Mouse (Mus musculus): Measurements from ENCODE around the gene Pdhx.

DNA sequence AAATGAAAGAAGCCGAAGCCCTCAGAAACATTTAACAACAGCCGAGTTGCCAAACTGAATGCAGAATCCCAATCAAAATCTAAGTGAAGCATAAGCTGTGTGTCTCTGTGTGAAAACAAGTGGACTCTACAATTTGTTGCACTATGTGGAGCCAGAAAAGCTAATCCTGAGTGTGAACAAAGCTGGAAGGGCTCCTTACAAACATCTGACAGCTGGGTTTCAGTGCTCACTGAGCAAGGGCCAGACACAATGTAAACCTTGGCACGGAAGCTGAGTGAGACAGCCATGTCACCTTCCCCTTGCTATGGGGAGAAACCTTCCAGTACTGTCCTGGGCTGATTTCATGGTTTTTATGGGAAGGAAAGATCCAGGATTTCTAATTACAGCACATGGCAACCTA, 50.6 kb downstream of the Pdhx start:
- TF ChIP-seq EP300 (IDR thresholded peaks at IDR 0.05; ENCODE audit: low read depth) = no peak
- no peak for TF ChIP-seq CTCF (IDR thresholded peaks at IDR 0.05; ENCODE audit: low read depth)

Data from liver, postnatal 0 days (tissue).